Mouse (Mus musculus): ENCODE data around the gene Hspe1. TPM values are rescaled to one million over a fixed set of nuclear protein-coding genes. Genes with fewer than 3 reads are reported as not detected.

Gene Hspe1
- polyA plus RNA-seq (2012; rRNA removed) = 11.1 and 14.1 TPM in 2 replicates

DNA sequence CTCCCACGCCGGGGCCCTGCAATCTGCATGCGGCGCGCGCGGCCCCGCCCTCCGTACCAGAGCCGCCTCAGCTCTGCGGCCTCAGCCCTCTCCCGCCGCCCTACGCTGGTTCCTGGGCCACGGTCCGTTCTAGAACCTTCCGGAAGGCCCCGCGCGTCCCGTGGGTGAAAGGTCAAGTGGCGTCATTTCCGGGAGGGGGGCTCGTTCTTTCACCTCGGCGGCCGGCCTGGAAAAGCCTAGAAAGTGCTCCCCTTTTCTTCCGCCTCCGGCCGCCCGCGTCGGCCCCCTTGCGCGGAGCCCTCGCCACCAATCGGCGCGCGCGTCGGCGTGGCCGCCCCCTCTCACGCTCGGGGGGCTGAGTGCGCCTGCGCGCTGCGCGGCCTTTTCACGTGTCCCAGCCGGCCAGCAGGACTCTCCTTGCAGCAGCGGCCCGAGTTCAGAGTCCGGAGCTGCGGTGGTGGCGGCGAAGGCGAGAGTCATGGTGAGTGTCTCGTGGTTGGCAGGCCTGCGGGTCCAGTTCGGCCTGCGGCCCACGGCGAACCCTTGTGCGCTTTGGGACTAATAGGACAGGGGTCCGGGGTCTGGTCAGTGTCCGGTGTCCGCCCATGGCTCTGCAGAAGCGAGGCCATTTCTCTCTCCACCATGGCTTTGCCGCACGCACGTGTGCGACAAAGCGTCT is at the start of gene Hspe1, which contains the start of gene Hspd1:
Gene Hspe1 (plus strand): TSS at position 201 of the 679 bp plus-strand sequence.
Gene Hspd1 (minus strand): TSS at position 312 of the 679 bp plus-strand sequence.
- Histone ChIP-seq H3K27me3 (ENCODE audit: control insufficient read depth, insufficient read depth, low read length) (no peaks in the 10 kb centered on the region), H3K36me3 (ENCODE audit: control insufficient read depth, insufficient read depth, low read length) (peaks cover 14% of the 10 kb centered on the region), H3K4me1 (ENCODE audit: control insufficient read depth, insufficient read depth, insufficient read length) (peaks cover 2% of the 10 kb centered on the region), H3K4me3 (ENCODE audit: extremely low read depth, insufficient read depth, insufficient read length) (peak within 1 kb of the TSS; percentile 89), H3K27ac (ENCODE audit: insufficient read depth, low read length) (peak within 1 kb of the TSS; percentile 91)
- DNase-seq (ENCODE audit: low read depth in 1 of 2, low spot score in 2 of 2) = peak; percentile 97
- under 1% methylated on average over 76 of the region's 76 CpGs for WGBS
- TF ChIP-seq POLR2A (IDR thresholded peaks at IDR 0.05; ENCODE audit: low read depth, low read length) (peak; percentile 71), CTCF (IDR thresholded peaks at IDR 0.05; ENCODE audit: extremely low read depth, insufficient read depth, insufficient read length, insufficient replicate concordance) (no peak)

GRCm38 (mm10) chr1:55039944-55040343 is 48.0 kb upstream of the Hspe1 start:
- WGBS = 92% methylated on average over 1 of the region's 1 CpGs
- Histone ChIP-seq H3K4me3 (ENCODE audit: extremely low read depth, insufficient read depth, insufficient read length) (no peak overlapping the region), H3K27me3 (ENCODE audit: control insufficient read depth, insufficient read depth, low read length) (no peaks in the 10 kb centered on the region), H3K36me3 (ENCODE audit: control insufficient read depth, insufficient read depth, low read length) (no peaks in the 10 kb centered on the region), H3K27ac (ENCODE audit: insufficient read depth, low read length) (no peak overlapping the region), H3K4me1 (ENCODE audit: control insufficient read depth, insufficient read depth, insufficient read length) (no peaks in the 10 kb centered on the region)
- DNase-seq (ENCODE audit: low read depth in 1 of 2, low spot score in 2 of 2) = no peak
- no peak for TF ChIP-seq CTCF (IDR thresholded peaks at IDR 0.05; ENCODE audit: extremely low read depth, insufficient read depth, insufficient read length, insufficient replicate concordance)
- TF ChIP-seq POLR2A (IDR thresholded peaks at IDR 0.05; ENCODE audit: low read depth, low read length) = no peak

GRCm38 (mm10) chr1:55041691-55042090 is 46.2 kb upstream of the Hspe1 start:
- Histone ChIP-seq H3K27ac (ENCODE audit: insufficient read depth, low read length) (no peak overlapping the region), H3K4me3 (ENCODE audit: extremely low read depth, insufficient read depth, insufficient read length) (no peak overlapping the region), H3K27me3 (ENCODE audit: control insufficient read depth, insufficient read depth, low read length) (no peaks in the 10 kb centered on the region), H3K36me3 (ENCODE audit: control insufficient read depth, insufficient read depth, low read length) (no peaks in the 10 kb centered on the region), H3K4me1 (ENCODE audit: control insufficient read depth, insufficient read depth, insufficient read length) (no peaks in the 10 kb centered on the region)
- TF ChIP-seq CTCF (IDR thresholded peaks at IDR 0.05; ENCODE audit: extremely low read depth, insufficient read depth, insufficient read length, insufficient replicate concordance) (no peak), POLR2A (IDR thresholded peaks at IDR 0.05; ENCODE audit: low read depth, low read length) (no peak)
- no peak for DNase-seq (ENCODE audit: low read depth in 1 of 2, low spot score in 2 of 2)
- WGBS = 91% methylated on average over 4 of the region's 4 CpGs

DNA sequence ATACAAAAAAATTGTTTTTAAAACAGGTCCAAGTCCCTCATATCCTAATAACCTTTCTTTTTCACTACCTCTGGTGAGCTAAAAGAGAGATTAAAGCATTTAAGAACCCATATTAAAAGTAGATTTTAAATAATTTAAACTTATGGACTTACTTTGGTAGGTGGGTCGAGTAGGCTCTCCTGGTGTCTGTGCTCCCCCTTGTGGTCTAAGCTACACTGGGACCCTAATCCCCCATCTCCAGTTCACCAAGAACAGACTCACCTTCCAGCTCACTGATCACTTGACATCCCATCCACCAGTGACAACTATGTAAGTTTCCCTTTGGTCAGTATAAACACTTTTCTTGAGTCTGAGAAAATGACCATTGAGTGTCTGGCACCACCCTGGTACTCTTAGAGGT is 45.7 kb upstream of the Hspe1 start:
- DNase-seq (ENCODE audit: low read depth in 1 of 2, low spot score in 2 of 2) = peak in 1 of 2 experiments; percentile 40
- H3K27me3 ChIP-seq (ENCODE audit: control insufficient read depth, insufficient read depth, low read length) = no peaks in the 10 kb centered on the region
- H3K36me3 ChIP-seq (ENCODE audit: control insufficient read depth, insufficient read depth, low read length) = no peaks in the 10 kb centered on the region
- 67% methylated on average over 1 of the region's 1 CpGs for WGBS
- no peak overlapping the region for H3K27ac ChIP-seq (ENCODE audit: insufficient read depth, low read length)
- TF ChIP-seq CTCF (IDR thresholded peaks at IDR 0.05; ENCODE audit: extremely low read depth, insufficient read depth, insufficient read length, insufficient replicate concordance) (peak; percentile 24; the same call in 1 of the 2 replicates), POLR2A (IDR thresholded peaks at IDR 0.05; ENCODE audit: low read depth, low read length) (no peak)
- H3K4me3 ChIP-seq (ENCODE audit: extremely low read depth, insufficient read depth, insufficient read length) = no peak overlapping the region
- H3K4me1 ChIP-seq (ENCODE audit: control insufficient read depth, insufficient read depth, insufficient read length) = no peaks in the 10 kb centered on the region

- TF ChIP-seq POLR2A (IDR thresholded peaks at IDR 0.05; ENCODE audit: low read depth, low read length) = no peak
- TF ChIP-seq CTCF (IDR thresholded peaks at IDR 0.05; ENCODE audit: extremely low read depth, insufficient read depth, insufficient read length, insufficient replicate concordance) = no peak
- Histone ChIP-seq H3K27ac (ENCODE audit: insufficient read depth, low read length) (no peak overlapping the region), H3K4me3 (ENCODE audit: extremely low read depth, insufficient read depth, insufficient read length) (no peak overlapping the region), H3K36me3 (ENCODE audit: control insufficient read depth, insufficient read depth, low read length) (no peaks in the 10 kb centered on the region), H3K27me3 (ENCODE audit: control insufficient read depth, insufficient read depth, low read length) (no peaks in the 10 kb centered on the region), H3K4me1 (ENCODE audit: control insufficient read depth, insufficient read depth, insufficient read length) (no peaks in the 10 kb centered on the region)
- no peak for DNase-seq (ENCODE audit: low read depth in 1 of 2, low spot score in 2 of 2)
- 78% methylated on average over 3 of the region's 3 CpGs for WGBS
Measured at GRCm38 (mm10) chr1:55043164-55043563, 44.8 kb upstream of the Hspe1 start.

DNA sequence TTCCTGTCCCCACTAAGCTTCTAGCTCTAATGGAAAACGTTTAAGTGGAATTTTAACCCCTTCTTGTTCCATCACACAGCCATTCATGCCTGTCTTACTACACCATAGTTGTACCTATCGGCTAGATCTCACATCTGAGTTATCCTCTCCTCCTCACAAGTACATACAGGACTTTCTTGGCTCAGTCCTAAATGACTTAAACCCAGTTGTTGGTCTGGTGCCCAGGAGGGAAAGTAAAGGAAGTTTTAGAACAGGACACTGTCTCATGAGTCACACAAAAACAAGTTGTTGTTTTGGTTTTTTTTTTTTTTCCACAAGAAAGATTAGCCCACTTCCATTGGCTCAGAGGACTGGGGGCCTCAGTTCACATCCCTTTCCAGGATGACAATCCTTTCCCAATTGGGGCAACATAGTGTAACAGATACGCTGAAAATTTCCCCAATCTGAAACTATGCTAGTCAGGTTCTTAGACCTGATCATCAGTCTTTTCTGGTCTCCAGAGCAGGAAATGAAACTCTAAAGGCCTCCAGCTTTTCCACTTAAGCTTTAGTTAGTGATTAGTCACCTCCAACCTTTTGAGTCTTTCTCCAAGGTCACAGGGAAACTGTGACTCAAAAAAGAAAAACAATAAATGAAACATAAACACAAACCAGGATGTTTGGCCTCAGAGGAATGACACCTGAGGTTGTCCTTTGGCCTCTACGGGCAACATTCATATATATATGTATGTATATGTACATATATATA is 38.9 kb upstream of the Hspe1 start:
- Histone ChIP-seq H3K27ac (ENCODE audit: insufficient read depth, low read length) (no peak overlapping the region), H3K4me1 (ENCODE audit: control insufficient read depth, insufficient read depth, insufficient read length) (no peaks in the 10 kb centered on the region; the same call in 1 of the 2 replicates), H3K4me3 (ENCODE audit: extremely low read depth, insufficient read depth, insufficient read length) (no peak overlapping the region), H3K27me3 (ENCODE audit: control insufficient read depth, insufficient read depth, low read length) (peaks cover 1% of the 10 kb centered on the region; the same call in 1 of the 2 replicates), H3K36me3 (ENCODE audit: control insufficient read depth, insufficient read depth, low read length) (no peaks in the 10 kb centered on the region)
- WGBS = 62% methylated on average over 4 of the region's 4 CpGs
- TF ChIP-seq POLR2A (IDR thresholded peaks at IDR 0.05; ENCODE audit: low read depth, low read length) (no peak), CTCF (IDR thresholded peaks at IDR 0.05; ENCODE audit: extremely low read depth, insufficient read depth, insufficient read length, insufficient replicate concordance) (no peak)
- no peak for DNase-seq (ENCODE audit: low read depth in 1 of 2, low spot score in 2 of 2)
